Mouse (Mus musculus): Measurements from ENCODE around the gene Itga7.

DNA sequence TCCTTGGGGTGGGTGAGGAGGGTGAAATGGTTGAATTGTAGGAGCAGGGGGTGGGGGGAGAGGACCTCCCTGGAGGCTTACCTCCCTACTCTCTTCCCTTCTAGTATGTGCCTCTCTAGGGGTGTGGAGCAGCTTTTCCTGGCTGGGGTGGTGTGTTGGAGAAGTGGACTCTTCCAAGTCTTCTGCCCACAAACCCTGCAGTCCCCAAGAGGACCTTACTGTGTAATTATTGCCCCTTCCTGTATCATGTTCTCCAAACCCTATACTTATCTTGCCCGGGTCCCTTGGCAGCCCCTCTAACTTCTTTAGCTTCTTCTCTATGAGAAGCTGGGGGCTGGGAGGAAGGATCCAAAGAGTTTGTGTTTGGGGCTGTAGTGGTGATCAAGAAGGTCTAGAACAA is 36.8 kb upstream of the Itga7 start:
- no peak for TF ChIP-seq ZC3H11A (IDR thresholded peaks at IDR 0.05; ENCODE audit: borderline replicate concordance, low read depth, low read length)
- no peak for TF ChIP-seq ZNF384 (IDR thresholded peaks at IDR 0.05; ENCODE audit: low read depth, low read length)
- no peak for TF ChIP-seq CHD2 (IDR thresholded peaks at IDR 0.05; ENCODE audit: low read depth, low read length)
- TF ChIP-seq HCFC1 (IDR thresholded peaks at IDR 0.05; ENCODE audit: borderline replicate concordance, insufficient read depth, low read length) = no peak
- TF ChIP-seq MAFK (IDR thresholded peaks at IDR 0.05; ENCODE audit: insufficient read depth, low read depth, low read length) = no peak
